Mouse (Mus musculus): ENCODE results near the gene Gm30083. TPM values are rescaled to one million over a fixed set of nuclear protein-coding genes. Genes with fewer than 3 reads are reported as not detected.

Gene Gm30083
- polyA plus RNA-seq, 1 experiment from 2014 or later, result not detected

DNA sequence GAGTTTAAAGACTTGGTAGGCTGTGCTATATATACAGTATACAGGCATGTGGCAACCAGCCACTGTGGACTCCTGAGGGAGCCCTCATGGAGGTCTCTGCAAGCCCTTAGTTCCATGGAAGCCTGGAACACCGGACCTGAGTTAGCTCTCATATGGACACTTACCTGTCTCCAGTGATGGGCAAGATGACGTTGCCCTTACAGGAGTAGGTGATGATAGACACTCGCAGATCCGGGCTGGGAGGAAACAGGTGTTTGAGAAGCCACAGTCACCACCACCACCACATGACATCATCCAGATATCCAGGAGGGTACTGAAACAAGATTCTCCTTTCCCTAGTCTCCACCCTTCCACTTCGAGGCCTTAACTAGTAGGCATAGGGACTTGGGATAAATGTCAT, 12.6 kb downstream of the Gm30083 start:
- no peak for ATAC-seq
- Histone ChIP-seq H3K27me3 (replicated peaks; ENCODE audit: control insufficient read depth, insufficient read depth, low read length) (no peaks in the 10 kb centered on the region), H3K9ac (ENCODE audit: low read depth, low read length) (no peak overlapping the region), H3K4me2 (ENCODE audit: low read depth, low read length) (no peak overlapping the region), H3K36me3 (ENCODE audit: control insufficient read depth, insufficient read depth, low read length) (no peaks in the 10 kb centered on the region), H3K9me3 (ENCODE audit: control insufficient read depth, low read length) (no peaks in the 10 kb centered on the region), H3K27ac (ENCODE audit: low read length) (no peak overlapping the region), H3K4me1 (ENCODE audit: control insufficient read depth, insufficient read depth, low read length) (no peaks in the 10 kb centered on the region), H3K4me3 (ENCODE audit: low read length) (no peak overlapping the region)
- 82% methylated on average over 5 of the region's 5 CpGs for WGBS

DNA sequence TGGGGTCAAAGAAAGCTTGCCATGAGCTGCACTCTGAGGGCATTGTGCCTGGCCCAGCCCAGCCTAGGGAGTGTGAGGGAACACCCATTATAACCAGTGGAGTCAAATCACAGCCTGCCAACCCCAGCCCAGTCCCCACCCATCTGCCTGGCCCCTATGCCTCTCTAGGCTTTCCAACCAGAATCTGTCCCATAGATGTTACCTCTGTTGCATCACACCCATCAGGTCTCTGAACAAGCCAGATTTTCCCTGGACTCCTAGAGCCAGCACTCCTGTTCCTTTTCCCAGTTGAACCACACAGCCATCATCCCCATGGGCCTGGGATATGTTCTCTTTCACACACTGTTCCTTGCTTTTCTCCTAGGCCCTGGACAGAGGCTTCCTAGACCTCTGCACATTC, 13.5 kb downstream of the Gm30083 start:
- Histone ChIP-seq H3K4me1 (ENCODE audit: control insufficient read depth, insufficient read depth, low read length) (no peaks in the 10 kb centered on the region), H3K27me3 (replicated peaks; ENCODE audit: control insufficient read depth, insufficient read depth, low read length) (no peaks in the 10 kb centered on the region)
- ATAC-seq, result no peak

DNA sequence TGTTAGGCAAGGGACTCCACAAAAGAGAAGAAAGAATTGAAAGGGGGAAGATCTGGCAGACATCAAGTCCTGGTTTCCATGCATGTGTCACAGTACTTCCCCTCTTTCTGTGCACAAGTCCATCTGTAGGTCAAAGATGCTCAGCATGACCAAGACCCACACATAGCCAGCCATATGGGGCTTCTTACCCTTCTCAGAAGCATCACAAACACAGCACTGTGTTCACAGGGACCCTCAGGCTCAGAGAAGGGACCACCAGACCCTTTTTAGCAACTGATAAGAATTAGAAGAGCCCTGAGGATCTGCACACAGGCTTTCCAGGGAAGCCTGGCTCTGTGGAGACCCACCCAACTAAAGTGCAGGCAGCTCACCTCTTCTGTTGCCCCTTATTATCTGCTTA, 14.9 kb downstream of the Gm30083 start:
- Histone ChIP-seq H3K27ac (ENCODE audit: low read length) (no peak overlapping the region), H3K4me1 (ENCODE audit: control insufficient read depth, insufficient read depth, low read length) (no peaks in the 10 kb centered on the region), H3K9ac (ENCODE audit: low read depth, low read length) (no peak overlapping the region), H3K36me3 (ENCODE audit: control insufficient read depth, insufficient read depth, low read length) (no peaks in the 10 kb centered on the region), H3K9me3 (ENCODE audit: control insufficient read depth, low read length) (no peaks in the 10 kb centered on the region), H3K4me3 (ENCODE audit: low read length) (no peak overlapping the region), H3K4me2 (ENCODE audit: low read depth, low read length) (no peak overlapping the region), H3K27me3 (replicated peaks; ENCODE audit: control insufficient read depth, insufficient read depth, low read length) (no peaks in the 10 kb centered on the region)
- ATAC-seq, result no peak

More for the DNA sequence above, 13.5 kb downstream of the Gm30083 start:
- H3K27ac ChIP-seq (ENCODE audit: low read length), result no peak overlapping the region
- H3K4me3 ChIP-seq (ENCODE audit: low read length), result no peak overlapping the region
- H3K9me3 ChIP-seq (ENCODE audit: control insufficient read depth, low read length), result no peaks in the 10 kb centered on the region
- no peaks in the 10 kb centered on the region for H3K36me3 ChIP-seq (ENCODE audit: control insufficient read depth, insufficient read depth, low read length)
- H3K4me2 ChIP-seq (ENCODE audit: low read depth, low read length), result no peak overlapping the region
- no peak overlapping the region for H3K9ac ChIP-seq (ENCODE audit: low read depth, low read length)

DNA sequence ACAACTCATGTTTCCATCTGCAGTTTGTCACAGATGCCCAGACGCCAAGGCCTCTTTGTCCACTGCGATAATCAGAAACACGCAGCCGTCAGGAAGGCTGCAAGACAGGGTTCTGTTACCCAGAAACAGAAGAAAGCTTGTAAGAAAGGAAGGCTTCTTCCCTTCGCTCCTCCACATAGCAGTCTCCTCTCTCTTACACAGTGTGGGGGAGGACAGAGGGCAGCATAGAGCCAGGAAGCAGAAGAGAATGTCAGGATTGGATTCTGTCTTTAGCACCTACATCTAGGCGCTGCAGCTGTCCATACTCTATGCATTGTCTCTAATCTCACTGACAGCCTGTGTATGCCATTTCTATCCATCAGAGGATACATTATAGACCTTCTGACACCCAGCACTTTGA, 17.6 kb downstream of the Gm30083 start:
- H3K27ac ChIP-seq (ENCODE audit: low read length), result no peak overlapping the region
- no peak overlapping the region for H3K4me3 ChIP-seq (ENCODE audit: low read length)
- H3K36me3 ChIP-seq (ENCODE audit: control insufficient read depth, insufficient read depth, low read length), result no peaks in the 10 kb centered on the region
- 44% methylated on average over 6 of the region's 6 CpGs for WGBS
- no peak for ATAC-seq
- no peaks in the 10 kb centered on the region for H3K9me3 ChIP-seq (ENCODE audit: control insufficient read depth, low read length)
- H3K4me1 ChIP-seq (ENCODE audit: control insufficient read depth, insufficient read depth, low read length), result no peaks in the 10 kb centered on the region
- no peak overlapping the region for H3K4me2 ChIP-seq (ENCODE audit: low read depth, low read length)
- no peaks in the 10 kb centered on the region for H3K27me3 ChIP-seq (replicated peaks; ENCODE audit: control insufficient read depth, insufficient read depth, low read length)
- no peak overlapping the region for H3K9ac ChIP-seq (ENCODE audit: low read depth, low read length)

DNA sequence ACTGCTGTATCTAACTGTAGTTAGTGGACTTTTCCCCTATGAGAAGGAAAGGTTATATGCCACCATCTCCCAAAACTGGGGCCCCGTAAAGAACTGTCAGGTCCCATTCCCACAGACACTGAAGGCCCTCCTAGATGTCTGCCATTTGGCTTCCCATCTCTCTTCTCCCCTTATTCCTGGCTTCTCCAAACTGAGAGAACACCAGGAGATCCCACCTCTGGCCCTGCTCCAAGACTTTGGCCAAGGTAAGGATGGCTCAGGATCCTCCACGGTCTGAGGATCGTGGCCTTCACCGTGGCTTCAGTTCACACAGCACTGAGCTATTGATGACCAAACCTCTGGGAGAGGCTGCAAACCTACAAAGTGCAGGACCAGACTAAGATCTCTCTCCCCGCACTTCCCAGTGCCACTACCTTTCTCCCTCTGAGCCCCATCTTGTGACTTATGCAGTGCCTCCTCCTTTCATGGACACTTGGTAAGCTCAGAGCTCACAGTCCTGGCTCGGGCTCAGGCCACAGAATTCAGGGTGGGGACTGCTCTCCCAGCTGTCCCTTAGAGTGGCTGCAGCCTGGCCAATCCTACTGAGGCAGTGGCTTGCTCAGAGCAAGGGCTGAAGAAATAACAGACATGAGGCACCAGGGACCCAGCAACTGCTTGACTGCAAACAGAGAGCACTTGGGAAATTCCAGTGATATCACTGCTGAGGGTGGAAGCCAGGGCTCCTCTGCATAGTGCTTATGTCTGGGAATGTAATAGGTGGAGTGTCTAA, 21.3 kb downstream of the Gm30083 start:
- H3K4me2 ChIP-seq (ENCODE audit: low read depth, low read length), result no peak overlapping the region
- no peak overlapping the region for H3K4me3 ChIP-seq (ENCODE audit: low read length)
- H3K36me3 ChIP-seq (ENCODE audit: control insufficient read depth, insufficient read depth, low read length), result no peaks in the 10 kb centered on the region
- no peaks in the 10 kb centered on the region for H3K4me1 ChIP-seq (ENCODE audit: control insufficient read depth, insufficient read depth, low read length)
- WGBS, result 82% methylated on average over 6 of the region's 6 CpGs
- H3K9me3 ChIP-seq (ENCODE audit: control insufficient read depth, low read length), result no peaks in the 10 kb centered on the region
- H3K27ac ChIP-seq (ENCODE audit: low read length), result no peak overlapping the region
- ATAC-seq, result no peak
- H3K9ac ChIP-seq (ENCODE audit: low read depth, low read length), result no peak overlapping the region
- H3K27me3 ChIP-seq (replicated peaks; ENCODE audit: control insufficient read depth, insufficient read depth, low read length), result no peaks in the 10 kb centered on the region

DNA sequence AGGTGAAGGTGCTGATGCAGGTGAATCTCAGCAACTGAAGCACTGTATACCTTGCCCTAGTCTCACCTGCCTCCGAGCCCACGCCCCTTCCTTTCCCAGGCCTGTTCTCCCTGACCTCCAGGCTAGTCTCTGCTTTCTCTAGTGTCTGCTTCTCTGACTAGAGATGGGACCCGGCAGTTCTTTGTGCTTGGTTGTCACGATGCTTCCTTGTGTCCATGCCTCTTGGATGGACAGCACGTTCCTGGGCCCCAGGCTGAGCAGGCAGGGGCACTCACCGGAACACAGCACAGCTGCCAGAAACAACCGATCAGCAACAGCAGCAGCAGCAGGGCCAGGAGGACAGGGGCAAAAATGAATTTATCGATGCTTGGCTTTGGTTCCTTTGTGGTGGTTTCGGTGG, 21.9 kb downstream of the Gm30083 start:
- Histone ChIP-seq H3K4me3 (ENCODE audit: low read length) (no peak overlapping the region), H3K9ac (ENCODE audit: low read depth, low read length) (no peak overlapping the region), H3K27ac (ENCODE audit: low read length) (no peak overlapping the region), H3K9me3 (ENCODE audit: control insufficient read depth, low read length) (no peaks in the 10 kb centered on the region), H3K4me1 (ENCODE audit: control insufficient read depth, insufficient read depth, low read length) (no peaks in the 10 kb centered on the region), H3K4me2 (ENCODE audit: low read depth, low read length) (no peak overlapping the region), H3K27me3 (replicated peaks; ENCODE audit: control insufficient read depth, insufficient read depth, low read length) (no peaks in the 10 kb centered on the region), H3K36me3 (ENCODE audit: control insufficient read depth, insufficient read depth, low read length) (no peaks in the 10 kb centered on the region)
- no peak for ATAC-seq
- WGBS, result 94% methylated on average over 9 of the region's 9 CpGs

DNA sequence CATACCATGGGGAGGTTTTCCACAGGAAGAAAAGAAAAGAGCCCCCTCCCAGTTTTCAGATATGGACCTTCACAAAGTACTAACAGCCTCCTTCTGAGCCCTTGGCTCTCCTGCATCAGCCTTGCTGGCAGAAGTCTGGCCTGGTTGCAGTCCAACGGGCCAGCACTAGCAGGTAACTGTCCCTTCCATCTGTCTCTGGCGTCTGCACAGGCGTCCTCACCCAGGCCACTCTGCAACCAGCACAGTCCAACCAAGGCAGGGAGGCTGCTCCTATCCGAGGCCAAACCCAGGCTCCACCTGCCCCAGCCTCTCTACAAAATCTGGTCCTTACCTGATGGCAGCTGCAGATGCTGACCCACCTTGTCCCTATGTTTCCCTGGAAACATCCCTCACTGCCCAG, 23.0 kb downstream of the Gm30083 start:
- no peak overlapping the region for H3K4me2 ChIP-seq (ENCODE audit: low read depth, low read length)
- ATAC-seq, result no peak
- H3K27me3 ChIP-seq (replicated peaks; ENCODE audit: control insufficient read depth, insufficient read depth, low read length), result no peaks in the 10 kb centered on the region
- H3K36me3 ChIP-seq (ENCODE audit: control insufficient read depth, insufficient read depth, low read length), result no peaks in the 10 kb centered on the region
- no peak overlapping the region for H3K4me3 ChIP-seq (ENCODE audit: low read length)
- no peaks in the 10 kb centered on the region for H3K4me1 ChIP-seq (ENCODE audit: control insufficient read depth, insufficient read depth, low read length)
- H3K27ac ChIP-seq (ENCODE audit: low read length), result no peak overlapping the region
- 72% methylated on average over 4 of the region's 4 CpGs for WGBS
- no peaks in the 10 kb centered on the region for H3K9me3 ChIP-seq (ENCODE audit: control insufficient read depth, low read length)
- no peak overlapping the region for H3K9ac ChIP-seq (ENCODE audit: low read depth, low read length)

DNA sequence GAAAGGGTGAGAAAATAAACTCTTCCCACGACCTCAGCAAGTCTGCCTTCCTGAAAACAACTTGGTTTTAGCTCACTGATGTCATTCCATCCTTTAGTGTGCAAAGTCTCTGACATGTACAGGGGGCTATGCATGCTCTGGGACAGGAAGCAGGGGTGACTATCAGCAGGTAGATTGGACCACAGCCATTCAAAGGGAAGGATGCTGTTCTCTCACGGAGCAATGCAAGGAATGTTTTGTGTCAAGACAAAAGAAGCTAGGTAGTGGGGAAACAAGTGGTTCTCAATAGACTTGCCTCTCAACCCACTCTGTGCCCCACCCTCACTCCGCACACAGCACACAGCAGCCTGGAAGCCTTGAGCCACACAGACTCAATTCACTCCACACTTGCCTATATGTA, 25.8 kb downstream of the Gm30083 start:
- Histone ChIP-seq H3K27me3 (replicated peaks; ENCODE audit: control insufficient read depth, insufficient read depth, low read length) (no peaks in the 10 kb centered on the region), H3K9ac (ENCODE audit: low read depth, low read length) (no peak overlapping the region), H3K9me3 (ENCODE audit: control insufficient read depth, low read length) (no peaks in the 10 kb centered on the region), H3K27ac (ENCODE audit: low read length) (no peak overlapping the region), H3K4me2 (ENCODE audit: low read depth, low read length) (no peak overlapping the region), H3K36me3 (ENCODE audit: control insufficient read depth, insufficient read depth, low read length) (no peaks in the 10 kb centered on the region), H3K4me3 (ENCODE audit: low read length) (no peak overlapping the region), H3K4me1 (ENCODE audit: control insufficient read depth, insufficient read depth, low read length) (no peaks in the 10 kb centered on the region)
- WGBS, result 63% methylated on average over 3 of the region's 3 CpGs
- ATAC-seq, result no peak

DNA sequence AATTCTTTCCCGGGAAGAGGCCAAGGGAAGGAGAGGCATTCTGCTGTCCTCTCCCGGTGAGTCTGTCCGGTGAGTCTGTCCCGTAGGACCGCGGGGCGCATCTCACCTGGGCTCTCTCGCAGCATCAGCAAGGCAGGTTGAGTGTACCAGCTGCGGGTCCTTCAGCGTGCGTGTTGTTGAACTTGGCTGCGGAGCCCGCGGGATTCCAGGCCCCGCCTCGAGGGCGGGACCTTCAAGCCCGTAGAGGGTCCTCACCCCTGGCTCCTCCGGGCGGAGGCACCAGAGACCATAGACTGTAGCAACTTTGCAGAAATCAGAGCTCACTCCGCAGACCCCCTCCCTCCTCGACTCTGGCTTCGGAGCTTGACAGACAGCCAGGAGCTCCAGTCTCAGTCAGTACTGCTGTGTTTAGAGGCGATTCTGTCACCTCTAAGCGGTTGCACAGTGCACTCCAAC, 36.4 kb downstream of the Gm30083 start, which contains the start of gene Zfp488:
Gene Zfp488, minus strand, starts transcription at position 161 of the 456 bp plus-strand sequence.
- H3K36me3 ChIP-seq (ENCODE audit: control insufficient read depth, insufficient read depth, low read length), result no peaks in the 10 kb centered on the region
- no peak within 1 kb of the TSS for H3K27ac ChIP-seq (ENCODE audit: low read length)
- H3K4me2 ChIP-seq (ENCODE audit: low read depth, low read length), result peak within 1 kb of the TSS; percentile 67
- peaks cover 7% of the 10 kb centered on the region for H3K4me1 ChIP-seq (ENCODE audit: control insufficient read depth, insufficient read depth, low read length)
- ATAC-seq, result no peak
- no peaks in the 10 kb centered on the region; the same call in 1 of the 2 replicates for H3K27me3 ChIP-seq (replicated peaks; ENCODE audit: control insufficient read depth, insufficient read depth, low read length)
- H3K9ac ChIP-seq (ENCODE audit: low read depth, low read length), result peak within 1 kb of the TSS; percentile 53
- H3K9me3 ChIP-seq (ENCODE audit: control insufficient read depth, low read length), result no peaks in the 10 kb centered on the region
- 2% methylated on average over 25 of the region's 25 CpGs for WGBS
- peak within 1 kb of the TSS; percentile 45 for H3K4me3 ChIP-seq (ENCODE audit: low read length)

DNA sequence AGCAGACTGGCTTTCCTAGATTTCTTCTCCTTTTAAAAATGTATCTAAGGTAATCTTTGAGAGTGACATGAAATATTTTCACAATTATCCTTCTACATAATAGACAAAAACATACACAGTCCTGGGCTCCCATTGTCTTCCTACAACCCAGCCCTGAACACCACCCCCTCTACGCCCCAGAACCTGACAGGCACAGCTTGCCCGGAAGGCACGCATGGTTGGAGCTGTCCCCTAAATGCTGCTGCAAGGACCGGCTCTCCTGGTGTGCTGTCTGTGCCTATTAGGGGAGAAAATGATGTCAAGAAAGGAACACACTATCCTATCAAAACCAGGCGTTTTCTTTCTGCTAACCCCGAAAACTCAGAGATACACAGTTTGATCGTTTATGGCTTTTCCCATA, 37.2 kb downstream of the Gm30083 start:
- Histone ChIP-seq H3K36me3 (ENCODE audit: control insufficient read depth, insufficient read depth, low read length) (no peaks in the 10 kb centered on the region), H3K9me3 (ENCODE audit: control insufficient read depth, low read length) (no peaks in the 10 kb centered on the region), H3K9ac (ENCODE audit: low read depth, low read length) (no peak overlapping the region), H3K4me2 (ENCODE audit: low read depth, low read length) (no peak overlapping the region), H3K4me1 (ENCODE audit: control insufficient read depth, insufficient read depth, low read length) (peaks cover 7% of the 10 kb centered on the region), H3K27ac (ENCODE audit: low read length) (no peak overlapping the region), H3K4me3 (ENCODE audit: low read length) (no peak overlapping the region), H3K27me3 (replicated peaks; ENCODE audit: control insufficient read depth, insufficient read depth, low read length) (no peaks in the 10 kb centered on the region; the same call in 1 of the 2 replicates)
- 41% methylated on average over 7 of the region's 7 CpGs for WGBS
- ATAC-seq, result no peak
